Mouse (Mus musculus) cerebellum, adult 2 months (tissue): ENCODE data around the gene Olfr556. TPM values are rescaled to one million over a fixed set of nuclear protein-coding genes. Genes with fewer than 3 reads are reported as not detected.

Source experiments
- DNase-seq, 2 experiments: peaks; one replicate each; pipeline ENCODE4 v3.0.0; 2021
- H3K27ac ChIP-seq: fragments of 200-500 bp; 2 replicates; pipeline ENCODE4 v1.5.1; 2012; ENCODE audit warnings: low read length, control low read depth, inconsistent platforms; ENCODE audit not compliant: insufficient read depth
- H3K27me3 ChIP-seq: fragments of 200-500 bp; 2 replicates; pipeline ENCODE4 v1.6.1; 2012; ENCODE audit warnings: inconsistent platforms, mild to moderate bottlenecking, low read length, moderate library complexity; ENCODE audit not compliant: control insufficient read depth, insufficient read depth
- H3K4me1 ChIP-seq: fragments of 200-500 bp; 2 replicates; pipeline ENCODE4 v1.6.1; 2011; ENCODE audit warnings: low read length; ENCODE audit not compliant: control insufficient read depth, insufficient read depth
- H3K4me3 ChIP-seq: fragments of 200-500 bp; replicated peaks from 2 replicates; pipeline ENCODE3; 2011; ENCODE audit warnings: mild to moderate bottlenecking, low read depth, low read length, control low read depth; ENCODE audit not compliant: insufficient read depth
- CTCF ChIP-seq: fragments of 200-500 bp; IDR thresholded peaks from 2 replicates; pipeline ENCODE4 v1.5.1; 2011; ENCODE audit warnings: low read depth, mild to moderate bottlenecking, control low read depth, low read length, moderate library complexity, borderline replicate concordance; ENCODE audit not compliant: insufficient read depth
- POLR2A ChIP-seq: fragments of 200-500 bp; IDR thresholded peaks from 2 replicates; pipeline ENCODE4 v1.6.1; 2011; ENCODE audit warnings: low read length, control low read depth, borderline replicate concordance; ENCODE audit not compliant: insufficient read depth
- WGBS: fragments of 180-500 bp; shearing (Covaris S2); methylation state at CpG from one replicate; pipeline ENCODE4 v1.1.7; 2018; 5-methylcytosine and 5-hydroxymethylcytosine counted together
- polyA plus RNA-seq: library from polyadenylated mRNA; depleted of rRNA; stranded (reverse); fragments of >200 nt; gene quantifications from 2 replicates; pipeline ENCODE4 v1.2.3, GENCODE M21; 2012; rRNA removed

Olfr556 gene
- polyA plus RNA-seq, 1 experiment = not detected

DNA sequence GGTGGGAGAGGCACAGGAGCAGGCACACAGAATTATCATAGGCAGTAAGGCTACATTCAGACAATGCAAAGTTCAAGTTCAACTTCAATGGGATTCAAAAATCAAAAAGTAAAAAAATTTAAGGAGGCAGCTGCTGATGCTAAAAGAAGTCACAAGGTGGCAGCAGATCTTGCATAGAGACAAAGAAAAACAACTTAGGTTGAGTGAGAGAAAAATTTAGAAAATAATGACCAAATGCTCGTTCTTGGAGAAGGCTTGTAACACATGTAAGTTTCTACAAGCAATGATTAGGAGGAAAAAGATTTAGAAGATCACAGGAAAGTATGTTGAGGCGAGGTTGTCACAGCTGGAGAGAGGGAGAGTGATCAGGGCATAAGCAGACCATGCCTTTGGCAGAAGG lies 679 bp downstream of the Olfr556 start:
- H3K27ac ChIP-seq = no peak overlapping the region
- no peak for TF ChIP-seq POLR2A
- no peak for TF ChIP-seq CTCF
- H3K4me3 ChIP-seq = no peak overlapping the region
- H3K27me3 ChIP-seq = no peaks in the 10 kb centered on the region
- 42% methylated on average over 2 of the region's 2 CpGs for WGBS
- H3K4me1 ChIP-seq = no peaks in the 10 kb centered on the region
- DNase-seq = no peak

- Histone ChIP-seq H3K4me1 (no peaks in the 10 kb centered on the region), H3K27ac (no peak overlapping the region), H3K4me3 (no peak overlapping the region), H3K27me3 (no peaks in the 10 kb centered on the region)
- no peak for TF ChIP-seq CTCF
- TF ChIP-seq POLR2A = no peak
- no peak for DNase-seq
- 90% methylated on average over 2 of the region's 2 CpGs for WGBS
These were observed 11.5 kb downstream of the Olfr556 start for GRCm38 (mm10) chr7:102676225-102676624.

DNA sequence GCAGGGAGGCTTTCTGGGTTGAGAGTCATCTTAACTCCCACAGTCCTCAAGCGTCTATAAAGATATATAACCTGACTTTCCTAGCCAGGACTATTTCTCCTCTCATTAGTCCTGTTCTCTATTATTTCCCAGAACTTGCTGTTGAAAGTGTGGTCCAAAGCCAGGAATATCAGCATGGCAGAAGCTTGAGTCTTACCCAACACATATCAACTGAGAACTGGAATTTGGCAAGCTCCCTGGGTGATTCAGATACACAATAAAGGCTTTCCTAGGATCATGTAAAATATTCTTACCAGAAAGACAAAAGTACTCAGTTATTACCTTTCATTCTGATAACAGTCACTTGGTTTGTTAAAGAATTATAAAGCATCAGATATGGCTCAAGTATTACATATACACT lies 17.2 kb downstream of the Olfr556 start:
- no peak for TF ChIP-seq POLR2A
- no peak for TF ChIP-seq CTCF
- Histone ChIP-seq H3K4me3 (no peak overlapping the region), H3K4me1 (no peaks in the 10 kb centered on the region), H3K27me3 (no peaks in the 10 kb centered on the region), H3K27ac (no peak overlapping the region)
- WGBS = 88% methylated on average over 1 of the region's 1 CpGs
- DNase-seq = no peak

DNA sequence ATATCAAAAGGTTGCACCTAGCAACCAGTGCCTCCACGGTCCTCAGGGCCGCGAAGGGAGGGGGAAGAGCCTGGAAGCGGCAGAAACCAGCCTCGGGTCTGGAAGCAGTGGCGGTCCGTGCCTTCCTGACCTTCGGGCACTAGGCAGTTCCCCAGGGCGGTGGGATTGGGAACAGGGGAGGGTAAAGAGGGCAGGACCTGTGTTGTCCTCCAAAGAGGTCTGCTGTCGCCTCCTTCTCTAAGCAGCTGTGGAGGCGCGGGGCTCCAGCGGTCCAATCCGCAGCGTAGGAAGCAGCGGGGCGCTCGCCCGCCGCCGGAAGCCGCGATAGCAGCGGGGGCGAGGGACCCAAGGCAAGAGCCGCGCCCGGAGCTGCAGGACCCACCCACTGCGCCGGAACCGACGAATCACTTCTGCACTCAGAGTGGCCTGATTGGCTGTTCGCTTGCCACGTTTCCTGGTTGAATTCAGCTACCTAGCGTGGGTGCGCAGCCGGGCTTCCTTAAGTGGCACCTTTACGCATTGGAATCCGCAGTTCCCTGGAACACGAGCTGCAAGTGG lies 22.3 kb downstream of the Olfr556 start, which contains the start of gene Trim68:
Trim68 (minus strand) TSS at position 384 of the 558 bp plus-strand sequence.
- H3K4me3 ChIP-seq = peak within 1 kb of the TSS; percentile 62
- under 1% methylated on average over 40 of the region's 40 CpGs for WGBS
- no peak for TF ChIP-seq CTCF
- TF ChIP-seq POLR2A = no peak

DNA sequence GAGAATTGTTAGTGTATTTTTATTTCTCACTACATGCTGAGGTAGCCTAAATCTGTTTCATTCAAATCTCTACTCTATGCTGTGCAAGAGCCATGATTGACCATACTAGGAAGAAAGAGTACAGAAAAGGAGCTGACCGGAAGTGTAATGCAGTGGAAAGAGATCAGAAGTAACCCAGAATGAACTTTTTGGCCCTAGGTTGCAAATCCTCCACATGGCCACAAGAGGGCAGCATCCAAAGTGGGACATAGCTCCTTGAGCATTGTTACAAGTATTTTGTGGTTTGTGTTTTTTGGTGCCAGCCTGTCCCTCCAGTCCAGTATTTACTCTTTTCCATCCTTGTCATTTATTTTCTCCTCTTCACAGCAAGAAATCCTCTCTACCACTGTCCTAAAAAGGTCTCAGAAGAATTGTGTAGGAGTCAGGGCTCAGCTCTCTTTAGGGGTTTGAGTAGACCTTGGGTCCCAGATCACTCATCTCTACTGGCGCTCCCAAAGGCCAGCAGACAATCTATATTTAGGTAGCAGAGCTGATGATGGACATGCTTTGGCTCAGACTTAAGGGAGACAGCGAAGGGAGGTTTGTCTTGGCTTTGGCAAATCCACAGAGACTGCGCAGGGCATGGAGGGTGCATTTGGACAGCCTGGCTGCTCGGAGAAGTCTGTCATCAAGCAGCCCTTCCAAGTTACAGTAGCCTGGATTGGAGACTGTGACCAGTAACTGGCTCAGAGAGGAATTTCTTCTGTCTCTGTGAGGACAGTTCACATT lies 30.8 kb downstream of the Olfr556 start, which contains the start of gene Olfr557:
Olfr557 (plus strand) TSS at position 553 of the 768 bp plus-strand sequence.
- TF ChIP-seq POLR2A (no peak), CTCF (peak; percentile 73)
- DNase-seq = peak in 1 of 2 experiments; percentile 5
- Histone ChIP-seq H3K4me3 (no peak within 1 kb of the TSS), H3K27me3 (no peaks in the 10 kb centered on the region), H3K4me1 (0 out of 2 replicates have a peak, but pooled peaks cover 6% of the 10 kb centered on the region), H3K27ac (no peak within 1 kb of the TSS)
- 45% methylated on average over 5 of the region's 5 CpGs for WGBS

More for the DNA sequence above, 22.3 kb downstream of the Olfr556 start, which contains the start of gene Trim68:
- Histone ChIP-seq H3K4me1 (no peaks in the 10 kb centered on the region), H3K27me3 (no peaks in the 10 kb centered on the region), H3K27ac (no peak within 1 kb of the TSS)
- DNase-seq = peak; percentile 71 to 79

DNA sequence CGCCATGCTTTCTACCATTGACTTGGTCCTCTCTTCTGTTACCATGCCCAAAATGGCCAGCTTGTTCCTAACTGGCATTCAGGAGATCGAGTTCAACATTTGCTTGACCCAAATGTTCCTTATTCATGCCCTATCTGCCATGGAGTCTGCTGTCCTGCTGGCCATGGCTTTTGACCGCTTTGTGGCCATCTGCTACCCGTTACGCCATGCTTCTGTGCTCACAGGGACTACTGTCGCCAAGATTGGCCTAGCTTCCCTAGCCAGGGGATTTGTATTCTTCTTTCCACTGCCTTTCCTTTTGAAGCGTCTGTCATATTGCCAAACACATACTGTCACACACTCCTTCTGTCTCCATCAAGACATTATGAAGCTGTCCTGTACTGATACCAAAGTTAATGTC lies 33.8 kb downstream of the Olfr556 start:
- TF ChIP-seq CTCF (no peak), POLR2A (no peak)
- Histone ChIP-seq H3K4me1 (0 out of 2 replicates have a peak, but pooled peaks cover 6% of the 10 kb centered on the region), H3K27ac (no peak overlapping the region), H3K4me3 (no peak overlapping the region), H3K27me3 (no peaks in the 10 kb centered on the region)
- WGBS = 25% methylated on average over 7 of the region's 7 CpGs
- peak; percentile 19 to 54 for DNase-seq

DNA sequence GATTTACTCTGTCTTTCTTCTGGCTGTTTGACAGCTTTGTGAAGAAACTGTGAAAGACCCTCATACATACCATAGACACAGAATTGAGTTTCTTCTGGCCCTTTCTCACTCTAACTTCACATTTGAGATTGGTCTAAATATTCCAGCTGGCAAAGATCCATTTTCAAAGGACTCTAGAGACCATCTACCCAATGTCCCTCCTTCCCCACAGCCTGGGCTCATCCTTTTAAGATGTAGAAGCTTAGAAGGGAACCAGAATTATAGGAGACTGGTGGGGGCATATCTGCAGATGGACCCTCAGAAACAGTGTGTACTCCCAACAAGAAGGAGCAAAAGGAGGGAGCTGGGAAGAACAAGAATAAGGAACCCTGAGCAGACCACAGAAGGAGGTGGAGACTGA lies 37.2 kb downstream of the Olfr556 start, which contains the start of gene Olfr558:
Olfr558 (plus strand) TSS at position 301 of the 400 bp plus-strand sequence.
- no peak within 1 kb of the TSS for H3K27ac ChIP-seq
- H3K4me3 ChIP-seq = no peak within 1 kb of the TSS
- no peaks in the 10 kb centered on the region for H3K27me3 ChIP-seq
- DNase-seq = no peak
- TF ChIP-seq CTCF = no peak
- no peak for TF ChIP-seq POLR2A
- 0 out of 2 replicates have a peak, but pooled peaks cover 6% of the 10 kb centered on the region for H3K4me1 ChIP-seq

DNA sequence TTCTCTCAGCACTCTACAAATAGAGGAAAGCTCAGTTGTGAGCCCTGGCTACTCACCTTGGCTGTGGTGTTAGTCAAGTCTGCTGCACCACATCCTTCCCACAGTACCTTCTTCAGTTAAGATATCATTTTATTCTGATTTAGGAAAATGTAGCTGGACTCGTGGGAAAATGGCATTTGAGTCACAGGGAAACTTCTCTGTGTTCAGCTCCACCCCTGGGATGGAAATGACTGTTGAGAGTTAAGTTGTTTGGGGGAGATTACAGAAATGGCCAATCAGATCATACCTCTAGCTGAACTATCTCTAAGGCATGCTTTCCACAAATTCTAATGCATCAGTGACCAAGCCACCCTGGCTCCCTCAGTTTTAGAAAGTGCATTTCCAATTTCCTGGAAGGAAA lies 54.3 kb downstream of the Olfr556 start, which contains the start of gene Olfr33:
Olfr33 (minus strand) TSS at position 101 of the 400 bp plus-strand sequence.
- H3K4me3 ChIP-seq = no peak within 1 kb of the TSS
- TF ChIP-seq POLR2A (no peak), CTCF (no peak)
- no peak within 1 kb of the TSS for H3K27ac ChIP-seq
- no peak for DNase-seq
- H3K4me1 ChIP-seq = no peaks in the 10 kb centered on the region
- H3K27me3 ChIP-seq = no peaks in the 10 kb centered on the region
- WGBS = 20% methylated on average over 1 of the region's 1 CpGs

Other genes starting within 250 kb of the Olfr556 start
- 17.0 and 20.0 TPM in 2 replicates for gene Rrm1, start 223.2 kb upstream of the Olfr556 start, polyA plus RNA-seq
- not detected in 2 replicates for gene Olfr543, start 183.2 kb upstream of the Olfr556 start, polyA plus RNA-seq
- not detected in 2 replicates for gene Olfr544, start 176.6 kb upstream of the Olfr556 start, polyA plus RNA-seq
- gene Olfr545, start 165.3 kb upstream of the Olfr556 start, polyA plus RNA-seq = not detected in 2 replicates
- not detected in 2 replicates for gene Olfr547, start 130.2 kb upstream of the Olfr556 start, polyA plus RNA-seq
- gene Olfr548-ps1, start 124.0 kb upstream of the Olfr556 start, polyA plus RNA-seq = not detected in 2 replicates
- gene Olfr549, start 115.0 kb upstream of the Olfr556 start, polyA plus RNA-seq = not detected in 2 replicates
- gene Trim21, start 99.4 kb upstream of the Olfr556 start, polyA plus RNA-seq = 1.8 and 2.2 TPM in 2 replicates
- gene Olfr550, start 93.5 kb upstream of the Olfr556 start, polyA plus RNA-seq = not detected in 2 replicates
- gene Olfr551, start 73.0 kb upstream of the Olfr556 start, polyA plus RNA-seq = not detected in 2 replicates
- not detected in 2 replicates for gene Olfr552, start 67.1 kb upstream of the Olfr556 start, polyA plus RNA-seq
- not detected in 2 replicates for gene Olfr553, start 46.7 kb upstream of the Olfr556 start, polyA plus RNA-seq
- not detected in 2 replicates for gene Olfr554, start 26.5 kb upstream of the Olfr556 start, polyA plus RNA-seq
- not detected in 2 replicates for gene Olfr555, start 6.1 kb upstream of the Olfr556 start, polyA plus RNA-seq
- gene Trim68, start 22.4 kb downstream of the Olfr556 start, polyA plus RNA-seq = 7.2 and 7.8 TPM in 2 replicates
- gene Olfr557, start 31.0 kb downstream of the Olfr556 start, polyA plus RNA-seq = not detected in 2 replicates
- 0.49 and 0.52 TPM in 2 replicates for gene Olfr558, start 37.3 kb downstream of the Olfr556 start, polyA plus RNA-seq
- gene Olfr33, start 54.2 kb downstream of the Olfr556 start, polyA plus RNA-seq = not detected in 2 replicates
- not detected in 2 replicates for gene Olfr559, start 62.6 kb downstream of the Olfr556 start, polyA plus RNA-seq
- gene Olfr560, start 94.5 kb downstream of the Olfr556 start, polyA plus RNA-seq = 0.07 TPM in 1 of 2 replicates, not detected in the other
- gene Olfr78, start 94.6 kb downstream of the Olfr556 start, polyA plus RNA-seq = 0.51 and 0.75 TPM in 2 replicates
- not detected in 2 replicates for gene Olfr561, start 106.3 kb downstream of the Olfr556 start, polyA plus RNA-seq
- gene Olfr564, start 138.6 kb downstream of the Olfr556 start, polyA plus RNA-seq = not detected in 2 replicates
- gene Olfr566, start 193.9 kb downstream of the Olfr556 start, polyA plus RNA-seq = not detected in 2 replicates
- gene Olfr568, start 212.2 kb downstream of the Olfr556 start, polyA plus RNA-seq = not detected in 2 replicates
- gene Olfr569, start 226.0 kb downstream of the Olfr556 start, polyA plus RNA-seq = not detected in 2 replicates
- gene Olfr570, start 229.7 kb downstream of the Olfr556 start, polyA plus RNA-seq = 0.19 TPM in 1 of 2 replicates, not detected in the other